Mouse (Mus musculus): Measurements from ENCODE around the gene Spag6.

- TF ChIP-seq POLR2A (IDR thresholded peaks at IDR 0.05; ENCODE audit: low read depth, low read length): no peak
- TF ChIP-seq CTCF (IDR thresholded peaks at IDR 0.05; ENCODE audit: borderline replicate concordance, insufficient read depth, low read length): no peak
Observed at GRCm38 (mm10) chr2:18688286-18688685, 5.5 kb upstream of the Spag6 start.
